Mouse (Mus musculus) skeletal muscle tissue, adult 2 months (tissue): ENCODE data around the gene Olfr1221.
"Not testable (repeated sequence)": the region's sequence is repeated elsewhere in the genome, so short reads cannot be mapped to it uniquely, and the experiment has no call there.

ENCODE experiments used
- DNase-seq: peaks from one replicate; pipeline ENCODE4 v3.0.0-alpha.2; 2012; ENCODE audit warnings: low read depth, low spot score

Gene Olfr1221

GRCm38 (mm10) chr2:89117183-89117582 is at the start of gene Olfr1221:
Gene Olfr1221 (minus strand): TSS chr2:89117283.
- no peak for DNase-seq

GRCm38 (mm10) chr2:89164711-89165110 is 47.6 kb upstream of the Olfr1221 start:
- not testable (repeated sequence) for DNase-seq

GRCm38 (mm10) chr2:89163991-89164390 is 46.9 kb upstream of the Olfr1221 start, which contains the start of gene Olfr1224-ps1:
Gene Olfr1224-ps1 (minus strand): TSS chr2:89164091.
- not testable (repeated sequence) for DNase-seq

GRCm38 (mm10) chr2:89151460-89151859 is 34.4 kb upstream of the Olfr1221 start, which contains the start of gene Olfr1223:
Gene Olfr1223 (minus strand): TSS chr2:89151560.
- DNase-seq: no peak

GRCm38 (mm10) chr2:89132954-89133353 is 15.9 kb upstream of the Olfr1221 start, which contains the start of gene Olfr1222:
Gene Olfr1222 (minus strand): TSS chr2:89133054.
- no peak for DNase-seq

- no peak for DNase-seq
Observed at GRCm38 (mm10) chr2:89106735-89107134, 10.3 kb downstream of the Olfr1221 start, which contains the start of gene Olfr1220. Gene Olfr1220 (minus strand): TSS chr2:89106835.

GRCm38 (mm10) chr2:89105651-89106050 is 11.4 kb downstream of the Olfr1221 start:
- no peak for DNase-seq

GRCm38 (mm10) chr2:89093848-89094247 is 23.2 kb downstream of the Olfr1221 start:
- no peak for DNase-seq

- DNase-seq: no peak
Observed at GRCm38 (mm10) chr2:89083413-89083812, 33.7 kb downstream of the Olfr1221 start, which contains the start of gene Olfr1219. Gene Olfr1219 (minus strand): TSS chr2:89083513.

- no peak for DNase-seq
Observed at GRCm38 (mm10) chr2:89081487-89081886, 35.6 kb downstream of the Olfr1221 start.

- no peak for DNase-seq
Observed at GRCm38 (mm10) chr2:89061087-89061486, 56.0 kb downstream of the Olfr1221 start, which contains the start of gene Olfr1218. Gene Olfr1218 (minus strand): TSS chr2:89061187.
